Mouse (Mus musculus) megakaryocyte, adult 5-6 weeks (primary cell): Measurements from ENCODE around the gene Enah. TPM values are rescaled to one million over a fixed set of nuclear protein-coding genes. Genes with fewer than 3 reads are reported as not detected.

ENCODE experiments used
- ATAC-seq: 2 replicates; pipeline ENCODE4 v1.8.0; 2016; ENCODE audit warnings: mild to moderate bottlenecking, inconsistent platforms; ENCODE audit not compliant: poor library complexity, severe bottlenecking
- total RNA-seq, 2 experiments: library from RNA; stranded (forward) in 1 of 2; stranded (reverse) in 1 of 2; fragments of 153-499, 151-499 nt in 1 of 2; fragments of 221-1000, 200-1000 nt in 1 of 2; gene quantifications; 2 replicates each; pipeline versions ENCODE4 v1.2.3 to v1.2.4; 2015 to 2017

Gene Enah
- total RNA-seq, 2 experiments from 2014 or later = 1.3 to 1.9 TPM

GRCm38 (mm10) chr1:181850441-181850840 lies 169.3 kb downstream of the Enah start:
- no peak for ATAC-seq

GRCm38 (mm10) chr1:181848210-181848609 lies 171.6 kb downstream of the Enah start:
- ATAC-seq = no peak

GRCm38 (mm10) chr1:181847396-181847795 lies 172.4 kb downstream of the Enah start:
- ATAC-seq = no peak

Other genes with a start within 250 kb of the Enah start
- 457 and 500 TPM in 2 replicates for gene Lbr, start 176.9 kb downstream of the Enah start, total RNA-seq (2015)
- 415 and 440 TPM in 2 replicates for gene Lbr, start 176.9 kb downstream of the Enah start, total RNA-seq (2017)
- gene Srp9, start 104.7 kb upstream of the Enah start, total RNA-seq (2015) = 143 and 149 TPM in 2 replicates
- 97.9 and 104 TPM in 2 replicates for gene Srp9, start 104.7 kb upstream of the Enah start, total RNA-seq (2017)
- gene Vmn1r1, start 144.5 kb upstream of the Enah start, total RNA-seq (2015) = not detected in 2 replicates
- not detected in 2 replicates for gene Vmn1r1, start 144.5 kb upstream of the Enah start, total RNA-seq (2017)